Mouse (Mus musculus) forebrain, embryonic 11.5 days (tissue): ENCODE data around the gene Ecm2. TPM values are rescaled to one million over a fixed set of nuclear protein-coding genes. Genes with fewer than 3 reads are reported as not detected.

ENCODE experiments used
- ATAC-seq: fragments of 200-750 bp; cut with Nextera tagmentation; replicated peaks from 2 replicates; pipeline ENCODE4 v1.8.0; 2017; ENCODE audit warnings: moderate TSS enrichment; ENCODE audit not compliant: low FRiP score
- DNase-seq: peaks from one replicate; pipeline ENCODE4 v3.0.0-alpha.2; 2017; ENCODE audit warnings: low spot score
- H3K27ac ChIP-seq: fragments of 300-500 bp; sonication (generic); 2 replicates; pipeline ENCODE4 v1.5.1; 2014; ENCODE audit warnings: low read depth, low read length
- H3K27me3 ChIP-seq: fragments of 300-500 bp; sonication (generic); 2 replicates; pipeline ENCODE4 v1.6.1; 2014; ENCODE audit warnings: mild to moderate bottlenecking, low read length, mixed read lengths; ENCODE audit not compliant: control insufficient read depth, insufficient read depth
- H3K36me3 ChIP-seq: fragments of 300-500 bp; sonication (generic); 2 replicates; pipeline ENCODE4 v1.6.1; 2014; ENCODE audit warnings: mild to moderate bottlenecking, low read length, moderate library complexity, mixed read lengths; ENCODE audit not compliant: control insufficient read depth, insufficient read depth
- H3K4me1 ChIP-seq: fragments of 300-500 bp; sonication (generic); replicated peaks from 2 replicates; pipeline ENCODE4 v1.6.1; 2014; ENCODE audit warnings: low read length, mixed read lengths; ENCODE audit not compliant: control insufficient read depth, insufficient read depth
- H3K4me2 ChIP-seq: fragments of 300-500 bp; sonication (generic); 2 replicates; pipeline ENCODE4 v1.6.1; 2014; ENCODE audit warnings: low read depth, mild to moderate bottlenecking, low read length, moderate library complexity, mixed read lengths; ENCODE audit not compliant: severe bottlenecking
- H3K4me3 ChIP-seq: fragments of 300-500 bp; sonication (generic); 2 replicates; pipeline ENCODE4 v1.5.1; 2014; ENCODE audit warnings: low read depth, low read length
- H3K9ac ChIP-seq: fragments of 300-500 bp; sonication (generic); 2 replicates; pipeline ENCODE4 v1.6.1; 2014; ENCODE audit warnings: low read length
- H3K9me3 ChIP-seq: fragments of 300-500 bp; sonication (generic); 2 replicates; pipeline ENCODE4 v1.6.1; 2016; ENCODE audit warnings: low read length, mixed read lengths; ENCODE audit not compliant: control insufficient read depth
- WGBS: fragments of 180-500 bp; shearing (Covaris S2); extraction: QIAGEN DNeasy Blood & Tissue Kit; methylation state at CpG from one replicate; pipeline ENCODE4 v1.1.7; 2014; 5-methylcytosine and 5-hydroxymethylcytosine counted together
- polyA plus RNA-seq: library from polyadenylated mRNA; unstranded; fragments of >200 nt; fragmentation: Nextera tagmentation; extraction: Ambion mirVana; gene quantifications from 2 replicates; pipeline ENCODE4 v1.2.1, GENCODE M21; 2014

Ecm2 gene
- polyA plus RNA-seq, 1 experiment from 2014 or later, result 0.76 TPM

DNA sequence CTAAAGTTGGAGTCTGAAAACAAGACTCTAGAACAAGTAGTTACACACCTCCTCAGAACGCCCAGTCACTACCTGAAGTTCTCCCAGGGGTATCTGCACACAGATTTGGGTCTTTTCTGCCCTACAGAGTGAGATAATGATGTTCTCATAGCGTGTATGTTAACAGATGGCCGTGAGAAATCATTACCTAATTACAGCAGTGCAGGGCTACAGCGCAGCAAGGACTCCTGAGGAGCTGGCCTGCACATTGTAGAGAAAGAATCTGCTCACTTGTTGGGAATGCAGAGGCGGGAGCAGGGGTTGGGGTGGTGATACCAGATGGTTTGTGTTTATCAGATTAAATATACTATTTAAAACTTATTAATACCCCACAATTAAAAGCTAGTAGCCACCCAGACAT lies 24.1 kb upstream of the Ecm2 start:
- Histone ChIP-seq H3K4me2 (no peak overlapping the region), H3K9ac (no peak overlapping the region), H3K27me3 (no peaks in the 10 kb centered on the region), H3K4me1 (no peaks in the 10 kb centered on the region), H3K4me3 (no peak overlapping the region), H3K36me3 (no peaks in the 10 kb centered on the region), H3K27ac (no peak overlapping the region), H3K9me3 (no peaks in the 10 kb centered on the region)
- DNase-seq (no peak), ATAC-seq (no peak)
- 67% methylated on average over 5 of the region's 5 CpGs for whole genome bisulfite sequencing

DNA sequence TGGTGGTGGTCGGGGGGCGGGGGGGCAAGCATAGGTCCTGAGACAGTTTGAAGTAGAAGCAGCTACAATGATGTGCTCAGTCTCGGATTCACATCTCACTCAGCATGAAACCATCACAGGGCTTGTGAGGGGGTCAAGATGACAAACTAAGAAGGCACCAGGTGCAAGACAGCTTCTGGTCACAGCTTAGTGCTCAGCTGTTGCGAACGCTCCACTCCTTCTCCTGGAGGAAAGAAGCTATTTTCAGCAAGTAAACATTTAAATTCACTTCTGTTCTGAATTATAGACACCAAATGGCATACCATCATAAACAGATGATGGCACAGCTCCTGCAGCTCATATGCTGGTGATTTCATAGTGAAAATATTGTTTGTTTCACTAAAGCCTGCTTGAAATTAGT lies 19.2 kb upstream of the Ecm2 start:
- Histone ChIP-seq H3K4me2 (no peak overlapping the region), H3K4me1 (no peaks in the 10 kb centered on the region), H3K36me3 (no peaks in the 10 kb centered on the region), H3K27me3 (no peaks in the 10 kb centered on the region), H3K9ac (no peak overlapping the region), H3K4me3 (no peak overlapping the region), H3K27ac (no peak overlapping the region), H3K9me3 (no peaks in the 10 kb centered on the region)
- WGBS, result 86% methylated on average over 5 of the region's 5 CpGs
- ATAC-seq (no peak), DNase-seq (no peak)

DNA sequence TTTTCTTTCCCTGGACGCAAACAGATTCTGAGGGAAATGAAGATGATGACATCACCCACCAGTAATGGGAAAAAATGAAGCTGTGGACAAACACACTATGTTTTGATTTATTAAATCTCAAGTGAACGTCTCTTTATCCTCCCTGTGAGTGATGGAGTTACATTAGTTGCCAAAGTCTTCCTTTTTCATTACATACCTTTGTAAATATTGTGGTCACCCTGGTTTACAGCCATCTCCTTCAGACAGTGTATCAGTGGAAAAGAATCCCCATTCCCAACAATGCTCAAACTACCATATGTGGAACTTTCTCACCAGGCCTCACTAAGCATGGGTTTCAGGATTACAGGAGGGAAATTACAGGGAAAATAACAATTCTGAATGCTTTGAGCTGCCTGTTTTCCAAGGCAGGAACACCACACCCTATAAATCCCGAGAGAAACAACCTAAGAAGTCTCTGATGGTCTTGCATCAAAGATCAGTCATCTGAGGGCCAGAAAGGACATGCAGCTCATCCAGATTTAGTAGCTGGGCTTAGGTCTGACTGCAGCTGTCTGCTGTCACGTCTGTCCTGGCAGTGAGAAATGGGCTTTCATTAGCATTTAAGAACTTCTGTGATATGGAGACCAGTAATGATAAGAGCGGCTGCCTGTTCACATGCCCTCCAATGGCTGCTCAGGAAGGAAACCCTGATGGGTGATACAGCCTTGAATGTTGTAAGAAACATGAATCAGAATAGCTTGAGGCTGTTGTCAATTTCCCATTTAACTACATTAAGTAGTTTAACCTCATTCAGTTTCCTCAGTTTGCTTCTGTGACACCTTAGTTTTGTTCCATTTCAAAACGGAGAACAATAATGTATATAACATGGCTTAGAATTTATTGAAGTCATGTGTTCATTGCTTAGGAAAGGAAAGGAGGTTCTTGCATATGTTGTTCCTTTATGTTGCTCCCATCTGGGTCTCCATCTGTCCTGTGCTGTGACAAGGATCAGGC lies 11.9 kb upstream of the Ecm2 start, which contains the start of gene Tes3-ps:
Gene Tes3-ps, plus strand, starts transcription at position 943 of the 993 bp plus-strand sequence.
- no peak within 1 kb of the TSS for H3K4me3 ChIP-seq
- 79% methylated on average over 6 of the region's 6 CpGs for WGBS
- DNase-seq (no peak), ATAC-seq (no peak)
- no peak within 1 kb of the TSS for H3K4me2 ChIP-seq
- no peaks in the 10 kb centered on the region for H3K27me3 ChIP-seq
- no peak within 1 kb of the TSS for H3K27ac ChIP-seq
- no peaks in the 10 kb centered on the region for H3K9me3 ChIP-seq
- no peaks in the 10 kb centered on the region for H3K36me3 ChIP-seq
- H3K4me1 ChIP-seq, result no peaks in the 10 kb centered on the region
- H3K9ac ChIP-seq, result no peak within 1 kb of the TSS

DNA sequence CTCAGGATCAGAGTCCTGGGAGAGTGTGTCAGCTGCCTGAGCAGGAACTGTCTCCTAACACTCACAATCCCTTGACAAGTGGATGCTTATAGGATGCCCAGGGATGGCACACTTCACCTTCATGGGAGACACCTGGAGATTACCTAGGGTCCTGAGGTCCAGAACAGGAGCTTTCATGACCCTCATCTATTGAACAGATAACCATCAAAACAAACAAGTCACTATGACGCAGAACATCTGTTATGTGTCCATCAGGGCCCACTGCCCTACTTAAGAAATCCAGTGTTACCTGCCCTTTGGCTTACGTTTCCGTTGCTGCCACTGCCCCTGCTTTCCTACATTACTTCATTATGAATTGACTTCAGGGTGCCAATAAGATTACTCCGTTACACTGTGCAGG lies 1.2 kb downstream of the Ecm2 start:
- ATAC-seq (no peak), DNase-seq (no peak)
- Histone ChIP-seq H3K4me1 (no peaks in the 10 kb centered on the region), H3K27me3 (no peaks in the 10 kb centered on the region), H3K9ac (no peak overlapping the region), H3K9me3 (no peaks in the 10 kb centered on the region), H3K27ac (no peak overlapping the region), H3K4me3 (no peak overlapping the region), H3K4me2 (no peak overlapping the region), H3K36me3 (no peaks in the 10 kb centered on the region)
- 86% methylated on average over 4 of the region's 4 CpGs for WGBS

DNA sequence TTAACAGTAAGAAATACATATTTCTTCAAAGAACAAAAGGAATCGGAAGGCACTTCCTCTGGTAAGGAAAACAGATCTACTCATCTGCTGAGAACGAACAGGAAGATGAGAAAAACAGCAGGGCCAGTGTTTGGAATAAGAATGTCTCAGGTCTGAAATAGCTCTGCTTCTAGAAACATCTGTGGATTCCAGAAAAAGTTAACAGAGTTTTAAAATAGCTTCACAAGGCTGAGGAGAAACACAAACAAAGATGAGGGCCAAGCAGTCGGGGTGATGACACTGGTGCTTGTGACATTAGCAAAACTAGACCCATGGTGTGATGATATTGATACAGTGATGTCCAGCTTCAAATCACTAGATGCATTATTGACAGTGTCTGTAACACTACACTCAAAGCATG lies 2.6 kb downstream of the Ecm2 start:
- no peak for ATAC-seq
- H3K4me2 ChIP-seq, result no peak overlapping the region
- H3K36me3 ChIP-seq, result no peaks in the 10 kb centered on the region
- no peak overlapping the region for H3K9ac ChIP-seq
- WGBS, result 84% methylated on average over 3 of the region's 3 CpGs
- no peaks in the 10 kb centered on the region for H3K4me1 ChIP-seq
- H3K9me3 ChIP-seq, result no peaks in the 10 kb centered on the region
- DNase-seq, result no peak
- H3K27ac ChIP-seq, result no peak overlapping the region
- no peaks in the 10 kb centered on the region for H3K27me3 ChIP-seq
- H3K4me3 ChIP-seq, result no peak overlapping the region

DNA sequence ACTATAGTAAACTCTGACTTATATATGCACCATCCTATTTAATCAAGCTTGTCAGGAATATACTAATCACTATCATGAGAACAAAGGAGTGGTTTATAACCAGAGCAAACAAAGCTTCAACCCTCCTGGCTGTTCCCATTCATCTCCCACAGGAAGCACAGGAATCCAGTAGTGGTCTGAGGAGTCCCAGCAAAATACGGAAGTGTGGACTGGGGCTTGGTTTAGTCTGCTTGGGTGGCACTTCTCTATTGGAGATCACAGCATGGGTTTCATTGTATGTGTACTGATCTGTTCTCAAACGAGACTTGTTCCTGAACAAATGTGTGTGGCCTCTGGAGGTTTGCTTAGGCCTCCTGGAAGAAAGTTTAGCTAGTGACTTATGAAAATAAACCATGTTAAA lies 14.2 kb downstream of the Ecm2 start:
- Histone ChIP-seq H3K4me3 (no peak overlapping the region), H3K27me3 (no peaks in the 10 kb centered on the region), H3K4me2 (no peak overlapping the region), H3K4me1 (no peaks in the 10 kb centered on the region), H3K36me3 (no peaks in the 10 kb centered on the region), H3K27ac (no peak overlapping the region), H3K9me3 (no peaks in the 10 kb centered on the region), H3K9ac (no peak overlapping the region)
- WGBS, result 28% methylated on average over 2 of the region's 2 CpGs
- DNase-seq (no peak), ATAC-seq (no peak)

DNA sequence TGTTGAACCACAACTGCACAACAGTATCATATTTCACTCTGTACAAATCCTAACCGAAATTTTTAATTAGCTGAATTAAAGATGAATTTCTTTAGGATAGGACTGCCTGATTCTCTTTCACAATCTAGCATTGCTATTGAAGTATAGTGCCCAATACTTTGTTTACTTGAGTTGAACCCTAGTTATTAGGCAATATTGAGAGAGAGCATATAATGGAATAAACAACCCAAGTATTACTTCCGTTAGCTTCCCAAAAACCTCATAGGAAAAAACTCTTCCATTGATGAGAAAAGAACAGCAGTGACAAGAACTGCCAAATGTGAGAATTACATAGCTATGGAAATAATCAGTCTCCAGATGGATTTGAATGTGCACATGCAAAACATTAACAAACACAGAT lies 21.6 kb downstream of the Ecm2 start:
- Histone ChIP-seq H3K27me3 (no peaks in the 10 kb centered on the region), H3K4me2 (no peak overlapping the region), H3K9me3 (no peaks in the 10 kb centered on the region), H3K36me3 (no peaks in the 10 kb centered on the region), H3K27ac (no peak overlapping the region), H3K4me3 (no peak overlapping the region), H3K9ac (no peak overlapping the region), H3K4me1 (no peaks in the 10 kb centered on the region)
- no peak for DNase-seq
- ATAC-seq, result no peak
- WGBS, result 88% methylated on average over 2 of the region's 2 CpGs

DNA sequence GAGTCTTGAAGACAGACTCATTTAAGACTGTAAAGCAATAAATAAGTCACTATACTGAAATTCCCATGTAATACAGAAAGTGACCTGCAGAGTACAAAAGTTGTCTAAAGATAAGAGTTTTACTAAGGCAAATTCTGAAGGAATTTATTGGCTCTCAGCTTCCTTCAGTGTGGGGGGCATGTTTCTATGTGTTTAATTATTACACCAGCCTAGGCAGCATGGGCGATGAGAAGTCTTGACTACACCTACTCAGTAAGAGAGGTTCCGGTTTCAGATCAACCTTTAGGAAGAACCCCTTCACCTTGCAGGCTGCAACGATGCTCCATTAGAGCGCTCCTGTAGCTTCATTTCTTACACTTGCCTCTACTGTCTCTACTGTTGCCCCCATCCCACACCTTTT lies 26.0 kb downstream of the Ecm2 start:
- WGBS, result 97% methylated on average over 4 of the region's 4 CpGs
- Histone ChIP-seq H3K4me1 (no peaks in the 10 kb centered on the region), H3K4me2 (no peak overlapping the region), H3K9me3 (no peaks in the 10 kb centered on the region), H3K27ac (no peak overlapping the region), H3K27me3 (no peaks in the 10 kb centered on the region), H3K9ac (no peak overlapping the region), H3K36me3 (no peaks in the 10 kb centered on the region), H3K4me3 (no peak overlapping the region)
- no peak for ATAC-seq
- DNase-seq, result no peak

DNA sequence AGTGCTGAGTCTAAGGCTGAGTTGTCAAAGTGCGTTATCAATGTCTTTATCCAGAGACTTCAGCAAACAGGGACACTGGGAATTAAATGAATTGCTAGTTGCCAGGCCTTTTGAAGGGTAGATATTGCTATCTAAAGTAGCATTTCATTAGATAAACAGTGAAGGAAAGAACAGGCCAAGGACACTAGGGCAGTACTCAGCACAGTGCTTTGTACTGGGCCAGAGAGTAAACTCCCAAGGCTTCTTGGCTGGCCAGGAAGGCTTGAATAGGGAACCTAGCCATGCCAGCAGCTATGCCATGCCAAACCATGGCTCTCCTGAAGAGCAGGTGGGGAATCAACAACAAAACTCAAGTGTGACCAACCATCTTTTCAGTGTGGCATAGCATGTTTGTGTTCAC lies 32.3 kb downstream of the Ecm2 start:
- no peaks in the 10 kb centered on the region for H3K27me3 ChIP-seq
- H3K4me3 ChIP-seq, result no peak overlapping the region
- H3K36me3 ChIP-seq, result no peaks in the 10 kb centered on the region
- H3K4me2 ChIP-seq, result no peak overlapping the region
- no peak overlapping the region for H3K27ac ChIP-seq
- H3K9ac ChIP-seq, result no peak overlapping the region
- DNase-seq (no peak), ATAC-seq (no peak)
- 100% methylated on average over 1 of the region's 1 CpGs for WGBS
- H3K9me3 ChIP-seq, result no peaks in the 10 kb centered on the region
- H3K4me1 ChIP-seq, result no peaks in the 10 kb centered on the region
